Mouse (Mus musculus): Measurements from ENCODE around the gene Thap11. TPM values are rescaled to one million over a fixed set of nuclear protein-coding genes. Genes with fewer than 3 reads are reported as not detected.
A peak's percentile ranks its signal among the peaks of the same experiment; 100 is the strongest.

The Thap11 gene
- polyA plus RNA-seq, 1 experiment = 48.2 TPM

- TF ChIP-seq FOSL1 (IDR thresholded peaks at IDR 0.05; ENCODE audit: insufficient read depth, low read length, poor library complexity, severe bottlenecking) (no peak), CTCF (IDR thresholded peaks at IDR 0.05; ENCODE audit: control insufficient read depth, insufficient read depth, insufficient read length) (no peak), MAX (IDR thresholded peaks at IDR 0.05) (no peak), CEBPB (IDR thresholded peaks at IDR 0.05; ENCODE audit: low read depth) (no peak), MYOD1 (IDR thresholded peaks at IDR 0.05; ENCODE audit: control insufficient read depth, insufficient read length, low read depth) (no peak), USF1 (IDR thresholded peaks at IDR 0.05; ENCODE audit: low read depth) (no peak), MYOG (IDR thresholded peaks at IDR 0.05; ENCODE audit: control insufficient read depth, extremely low read depth, insufficient read length) (no peak)
- H3K36me3 ChIP-seq (ENCODE audit: control insufficient read depth, insufficient read depth) = peaks cover 48% of the 10 kb centered on the region
- H3K79me3 ChIP-seq (ENCODE audit: low read depth) = peaks cover 22% of the 10 kb centered on the region
Observed at GRCm38 (mm10) chr8:105880754-105881520, 26.0 kb downstream of the Thap11 start, which contains the start of gene Edc4. Gene Edc4 (plus strand): TSS chr8:105880881.

GRCm38 (mm10) chr8:105889756-105890465, 35.0 kb downstream of the Thap11 start:
- H3K79me2 ChIP-seq (ENCODE audit: control insufficient read depth, insufficient read depth) = no peaks in the 10 kb centered on the region
- no peak overlapping the region for H3K4me3 ChIP-seq (ENCODE audit: insufficient read depth, poor library complexity, severe bottlenecking)

More at GRCm38 (mm10) chr8:105880754-105881520, 26.0 kb downstream of the Thap11 start, which contains the start of gene Edc4:
- no peaks in the 10 kb centered on the region for H3K27me3 ChIP-seq (ENCODE audit: control insufficient read depth, insufficient read depth, insufficient read length)
- peak within 1 kb of the TSS; percentile 97 for H3ac ChIP-seq (ENCODE audit: control insufficient read depth, insufficient read length, low read depth)
- H3K4me3 ChIP-seq (ENCODE audit: insufficient read depth, poor library complexity, severe bottlenecking) = peak within 1 kb of the TSS; percentile 93
- peaks cover 41% of the 10 kb centered on the region for H3K79me2 ChIP-seq (ENCODE audit: control insufficient read depth, insufficient read depth)

DNA sequence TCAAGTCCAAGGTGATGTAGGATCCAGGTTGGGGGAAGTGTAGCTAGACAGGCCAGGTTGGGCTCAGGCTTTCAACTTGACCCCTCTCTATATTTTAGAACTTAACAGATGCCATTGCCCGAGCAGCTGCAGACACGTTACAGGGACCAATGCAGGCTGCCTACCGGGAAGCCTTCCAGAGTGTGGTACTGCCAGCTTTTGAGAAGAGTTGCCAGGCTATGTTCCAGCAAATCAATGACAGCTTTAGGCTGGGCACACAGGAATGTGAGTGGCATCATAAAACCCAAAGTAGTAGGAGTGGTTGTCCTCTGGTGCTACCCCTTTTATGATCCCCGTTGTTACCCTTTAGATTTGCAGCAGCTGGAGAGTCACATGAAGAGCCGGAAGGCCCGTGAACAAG, 35.9 kb downstream of the Thap11 start:
- Histone ChIP-seq H3K36me3 (ENCODE audit: control insufficient read depth, insufficient read depth) (peaks cover 70% of the 10 kb centered on the region), H3K27me3 (ENCODE audit: control insufficient read depth, insufficient read depth, insufficient read length) (no peaks in the 10 kb centered on the region), H3K79me3 (ENCODE audit: low read depth) (no peaks in the 10 kb centered on the region), H3K79me2 (ENCODE audit: control insufficient read depth, insufficient read depth) (no peaks in the 10 kb centered on the region), H3K4me3 (ENCODE audit: insufficient read depth, poor library complexity, severe bottlenecking) (no peak overlapping the region), H3ac (ENCODE audit: control insufficient read depth, insufficient read length, low read depth) (no peak overlapping the region)
- TF ChIP-seq USF1 (IDR thresholded peaks at IDR 0.05; ENCODE audit: low read depth) (no peak), MYOG (IDR thresholded peaks at IDR 0.05; ENCODE audit: control insufficient read depth, extremely low read depth, insufficient read length) (no peak), MAX (IDR thresholded peaks at IDR 0.05) (no peak)

More at GRCm38 (mm10) chr8:105889756-105890465, 35.0 kb downstream of the Thap11 start:
- no peak overlapping the region for H3ac ChIP-seq (ENCODE audit: control insufficient read depth, insufficient read length, low read depth)
- H3K79me3 ChIP-seq (ENCODE audit: low read depth) = no peaks in the 10 kb centered on the region
- TF ChIP-seq MYOG (IDR thresholded peaks at IDR 0.05; ENCODE audit: control insufficient read depth, extremely low read depth, insufficient read length) (no peak), FOSL1 (IDR thresholded peaks at IDR 0.05; ENCODE audit: insufficient read depth, low read length, poor library complexity, severe bottlenecking) (no peak), USF1 (IDR thresholded peaks at IDR 0.05; ENCODE audit: low read depth) (no peak), CTCF (IDR thresholded peaks at IDR 0.05; ENCODE audit: control insufficient read depth, insufficient read depth, insufficient read length) (no peak), MYOD1 (IDR thresholded peaks at IDR 0.05; ENCODE audit: control insufficient read depth, insufficient read length, low read depth) (no peak)
- H3K36me3 ChIP-seq (ENCODE audit: control insufficient read depth, insufficient read depth) = peaks cover 79% of the 10 kb centered on the region
- H3K27me3 ChIP-seq (ENCODE audit: control insufficient read depth, insufficient read depth, insufficient read length) = no peaks in the 10 kb centered on the region

GRCm38 (mm10) chr8:105892432-105892831, 37.5 kb downstream of the Thap11 start:
- no peaks in the 10 kb centered on the region for H3K27me3 ChIP-seq (ENCODE audit: control insufficient read depth, insufficient read depth, insufficient read length)
- no peak overlapping the region for H3K4me3 ChIP-seq (ENCODE audit: insufficient read depth, poor library complexity, severe bottlenecking)
- TF ChIP-seq MAX (IDR thresholded peaks at IDR 0.05) = no peak
- TF ChIP-seq MYOG (IDR thresholded peaks at IDR 0.05; ENCODE audit: control insufficient read depth, extremely low read depth, insufficient read length) = no peak
- TF ChIP-seq CTCF (IDR thresholded peaks at IDR 0.05; ENCODE audit: control insufficient read depth, insufficient read depth, insufficient read length) = no peak
- TF ChIP-seq FOSL1 (IDR thresholded peaks at IDR 0.05; ENCODE audit: insufficient read depth, low read length, poor library complexity, severe bottlenecking) = no peak
- no peak for TF ChIP-seq USF1 (IDR thresholded peaks at IDR 0.05; ENCODE audit: low read depth)
- TF ChIP-seq MYOD1 (IDR thresholded peaks at IDR 0.05; ENCODE audit: control insufficient read depth, insufficient read length, low read depth) = no peak
- TF ChIP-seq CEBPB (IDR thresholded peaks at IDR 0.05; ENCODE audit: low read depth) = no peak
- no peaks in the 10 kb centered on the region for H3K79me2 ChIP-seq (ENCODE audit: control insufficient read depth, insufficient read depth)
- peaks cover 56% of the 10 kb centered on the region for H3K36me3 ChIP-seq (ENCODE audit: control insufficient read depth, insufficient read depth)
- H3ac ChIP-seq (ENCODE audit: control insufficient read depth, insufficient read length, low read depth) = no peak overlapping the region
- no peaks in the 10 kb centered on the region for H3K79me3 ChIP-seq (ENCODE audit: low read depth)

DNA sequence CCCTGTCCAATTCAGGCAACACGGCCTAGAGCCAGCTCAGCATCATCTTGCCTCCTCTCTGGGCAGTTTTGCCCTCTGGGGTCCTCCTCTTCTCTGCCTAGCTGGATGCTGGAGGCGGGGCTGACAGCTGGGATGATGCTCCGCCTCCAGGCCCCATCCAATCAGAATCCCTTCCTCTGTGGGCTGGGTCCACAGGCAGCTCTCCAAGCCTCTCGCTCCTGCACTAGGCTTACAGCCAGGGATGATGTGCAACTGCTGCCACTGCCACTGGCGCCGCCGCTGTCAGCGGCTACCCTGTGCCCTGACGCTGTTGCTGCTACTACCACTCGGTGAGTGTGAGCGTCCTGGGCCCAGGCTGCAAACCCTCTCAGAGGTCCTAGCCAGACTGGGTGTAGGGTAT, 38.4 kb downstream of the Thap11 start, which contains the start of gene Nrn1l:
Nrn1l (plus strand) TSS at position 229 of the 400 bp plus-strand sequence.
- Histone ChIP-seq H3K36me3 (ENCODE audit: control insufficient read depth, insufficient read depth) (peaks cover 47% of the 10 kb centered on the region), H3ac (ENCODE audit: control insufficient read depth, insufficient read length, low read depth) (no peak within 1 kb of the TSS), H3K79me2 (ENCODE audit: control insufficient read depth, insufficient read depth) (no peaks in the 10 kb centered on the region), H3K4me3 (ENCODE audit: insufficient read depth, poor library complexity, severe bottlenecking) (no peak within 1 kb of the TSS), H3K79me3 (ENCODE audit: low read depth) (no peaks in the 10 kb centered on the region), H3K27me3 (ENCODE audit: control insufficient read depth, insufficient read depth, insufficient read length) (no peaks in the 10 kb centered on the region)
- no peak for TF ChIP-seq CTCF (IDR thresholded peaks at IDR 0.05; ENCODE audit: control insufficient read depth, insufficient read depth, insufficient read length)
- TF ChIP-seq MYOG (IDR thresholded peaks at IDR 0.05; ENCODE audit: control insufficient read depth, extremely low read depth, insufficient read length) = no peak
- no peak for TF ChIP-seq MAX (IDR thresholded peaks at IDR 0.05)
- no peak for TF ChIP-seq FOSL1 (IDR thresholded peaks at IDR 0.05; ENCODE audit: insufficient read depth, low read length, poor library complexity, severe bottlenecking)
- no peak for TF ChIP-seq MYOD1 (IDR thresholded peaks at IDR 0.05; ENCODE audit: control insufficient read depth, insufficient read length, low read depth)
- no peak for TF ChIP-seq CEBPB (IDR thresholded peaks at IDR 0.05; ENCODE audit: low read depth)
- TF ChIP-seq USF1 (IDR thresholded peaks at IDR 0.05; ENCODE audit: low read depth) = no peak

Data from C2C12 (cell line).